Mouse (Mus musculus) intestine, embryonic 16.5 days (tissue): ENCODE measurements at regions not wholly inside any gene's neighbourhood (a gene's known extent, or its start where the extent isn't known, plus 50 kb on each side); places are given as distances from the start of the nearest gene placed in this dataset.

Experiments
- ATAC-seq: fragments of 200-750 bp; cut with Nextera tagmentation; 2 replicates; pipeline ENCODE4 v1.8.0; 2017; ENCODE audit warnings: moderate TSS enrichment, moderate library complexity
- H3K27ac ChIP-seq: fragments of 300-500 bp; sonication (generic); 2 replicates; pipeline ENCODE4 v1.5.1; 2014; ENCODE audit warnings: mild to moderate bottlenecking, low read length
- H3K27me3 ChIP-seq: fragments of 300-500 bp; sonication (generic); replicated peaks from 2 replicates; pipeline ENCODE4 v1.6.1; 2014; ENCODE audit warnings: low read length, control low read depth, mixed read lengths; ENCODE audit not compliant: control insufficient read depth, insufficient read depth
- H3K36me3 ChIP-seq: fragments of 300-500 bp; sonication (generic); 2 replicates; pipeline ENCODE4 v1.6.1; 2014; ENCODE audit warnings: low read length, control low read depth; ENCODE audit not compliant: control insufficient read depth, insufficient read depth
- H3K4me1 ChIP-seq: fragments of 300-500 bp; sonication (generic); 2 replicates; pipeline ENCODE4 v1.6.1; 2014; ENCODE audit warnings: low read length, control low read depth, mixed read lengths; ENCODE audit not compliant: control insufficient read depth, insufficient read depth
- H3K4me2 ChIP-seq: fragments of 300-500 bp; sonication (generic); 2 replicates; pipeline ENCODE4 v1.6.1; 2014; ENCODE audit warnings: low read depth, low read length, control low read depth
- H3K4me3 ChIP-seq: fragments of 300-500 bp; sonication (generic); 2 replicates; pipeline ENCODE4 v1.5.1; 2014; ENCODE audit warnings: mild to moderate bottlenecking, low read length
- H3K9ac ChIP-seq: fragments of 300-500 bp; sonication (generic); 2 replicates; pipeline ENCODE4 v1.6.1; 2014; ENCODE audit warnings: low read depth, low read length
- H3K9me3 ChIP-seq: fragments of 300-500 bp; sonication (generic); 2 replicates; pipeline ENCODE4 v1.6.1; 2016; ENCODE audit warnings: low read length, control low read depth; ENCODE audit not compliant: control insufficient read depth
- WGBS: fragments of 180-500 bp; shearing (Covaris S2); extraction: QIAGEN DNeasy Blood & Tissue Kit; methylation state at CpG from one replicate; pipeline ENCODE4 v1.1.7; 2014; 5-methylcytosine and 5-hydroxymethylcytosine counted together

DNA sequence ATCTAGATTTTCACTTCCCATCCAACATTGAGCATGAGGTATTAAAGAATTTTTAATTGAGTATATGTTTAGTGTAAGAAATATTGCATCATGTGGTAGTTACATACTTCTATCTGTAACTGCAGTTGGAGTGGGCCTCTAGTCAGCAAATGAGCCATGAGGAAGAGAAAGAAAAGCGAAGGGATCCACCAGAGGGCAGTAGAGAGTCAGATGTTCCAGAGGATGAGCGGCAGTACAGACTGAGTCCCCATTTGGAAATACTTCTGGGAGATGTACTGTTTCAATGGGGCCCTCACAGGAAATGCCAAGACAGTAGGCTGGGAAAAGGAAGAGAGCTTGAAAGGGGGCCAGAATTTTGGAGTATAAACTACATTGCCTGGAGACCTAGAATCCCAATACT is 221.2 kb downstream of the Myh15 start:
- H3K27me3 ChIP-seq, result no peaks in the 10 kb centered on the region
- no peaks in the 10 kb centered on the region for H3K9me3 ChIP-seq
- no peak for ATAC-seq
- WGBS, result 9% methylated on average over 2 of the region's 2 CpGs
- H3K4me1 ChIP-seq, result no peaks in the 10 kb centered on the region
- no peak overlapping the region for H3K4me2 ChIP-seq
- H3K36me3 ChIP-seq, result no peaks in the 10 kb centered on the region
- no peak overlapping the region for H3K9ac ChIP-seq
- H3K27ac ChIP-seq, result no peak overlapping the region
- no peak overlapping the region for H3K4me3 ChIP-seq

DNA sequence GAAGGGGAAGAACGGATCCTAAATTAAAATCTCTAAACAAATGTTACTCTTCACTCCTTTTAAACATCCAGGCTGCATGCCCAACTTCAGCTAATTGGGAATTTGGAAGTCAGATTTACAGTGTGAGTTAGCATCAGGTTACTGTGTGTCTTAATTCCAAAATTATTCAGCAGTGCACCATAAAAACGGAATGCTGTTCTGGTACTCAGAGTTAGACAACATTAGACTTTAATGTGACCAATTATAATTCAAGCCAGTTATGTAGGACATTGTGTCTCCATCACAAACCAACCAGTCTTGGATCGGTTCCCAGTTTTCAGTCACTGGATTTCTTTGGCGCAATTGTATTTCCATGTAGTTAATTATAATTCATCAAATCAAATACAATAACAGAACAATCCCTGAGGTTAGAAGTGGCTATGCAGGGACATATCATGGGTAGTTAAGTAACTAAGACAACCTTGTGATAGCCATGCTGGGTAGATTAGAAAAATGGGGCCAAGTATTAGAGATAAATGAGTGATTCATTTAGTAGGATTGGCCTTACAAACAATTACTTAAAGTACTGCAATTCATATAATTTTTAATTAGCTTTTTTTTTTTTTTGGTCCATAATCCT is 230.9 kb downstream of the Myh15 start:
- no peak overlapping the region for H3K4me2 ChIP-seq
- no peak overlapping the region for H3K4me3 ChIP-seq
- ATAC-seq, result no peak
- H3K4me1 ChIP-seq, result no peaks in the 10 kb centered on the region
- H3K36me3 ChIP-seq, result no peaks in the 10 kb centered on the region
- WGBS, result 68% methylated on average over 4 of the region's 4 CpGs
- no peak overlapping the region for H3K9ac ChIP-seq
- H3K27ac ChIP-seq, result no peak overlapping the region
- H3K27me3 ChIP-seq, result no peaks in the 10 kb centered on the region
- no peaks in the 10 kb centered on the region for H3K9me3 ChIP-seq

DNA sequence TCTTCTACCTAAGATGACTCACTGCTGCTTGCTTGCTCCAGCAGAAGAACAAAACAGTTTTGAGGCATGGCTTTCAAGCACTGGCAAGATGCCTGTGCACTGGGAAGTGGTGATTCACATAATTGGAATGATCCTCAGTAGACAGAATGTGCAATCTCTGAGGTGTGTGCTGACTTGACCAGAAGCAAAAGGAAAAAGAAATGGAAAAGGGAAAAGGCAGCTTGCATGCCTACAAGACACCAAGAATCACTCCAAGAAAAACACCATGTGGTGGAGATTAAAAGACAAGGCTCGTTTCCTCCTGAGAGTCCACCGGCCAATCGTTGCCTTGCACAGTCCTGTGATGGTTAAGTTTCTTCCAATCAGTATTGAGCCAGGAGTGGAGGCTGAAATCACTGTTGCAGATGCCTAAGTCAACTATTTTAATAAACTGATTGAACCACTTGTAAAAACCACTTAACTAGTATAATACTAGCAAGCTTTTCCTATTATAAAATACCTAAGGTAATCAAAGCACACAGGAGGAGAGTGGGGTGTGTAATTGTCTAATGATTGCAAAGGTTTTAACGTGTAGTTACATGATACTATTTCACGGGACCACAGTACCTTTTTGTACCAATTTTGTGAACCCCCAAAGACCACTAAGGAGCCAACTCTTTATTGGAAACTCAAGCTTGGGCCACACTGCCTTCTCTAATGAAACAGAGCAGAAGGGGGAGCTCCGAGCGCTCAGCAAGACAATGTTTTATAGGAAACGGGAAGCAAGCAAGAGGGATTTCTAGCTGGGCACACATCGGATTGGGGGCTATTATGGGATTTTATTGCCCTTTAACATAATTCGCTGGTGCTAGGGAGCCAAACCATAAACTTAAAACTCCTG is 232.2 kb downstream of the Myh15 start:
- no peak overlapping the region for H3K4me2 ChIP-seq
- no peak overlapping the region for H3K9ac ChIP-seq
- no peak for ATAC-seq
- WGBS, result 76% methylated on average over 10 of the region's 10 CpGs
- no peaks in the 10 kb centered on the region for H3K36me3 ChIP-seq
- no peak overlapping the region for H3K4me3 ChIP-seq
- no peak overlapping the region for H3K27ac ChIP-seq
- no peaks in the 10 kb centered on the region for H3K9me3 ChIP-seq
- no peaks in the 10 kb centered on the region for H3K4me1 ChIP-seq
- no peaks in the 10 kb centered on the region for H3K27me3 ChIP-seq

DNA sequence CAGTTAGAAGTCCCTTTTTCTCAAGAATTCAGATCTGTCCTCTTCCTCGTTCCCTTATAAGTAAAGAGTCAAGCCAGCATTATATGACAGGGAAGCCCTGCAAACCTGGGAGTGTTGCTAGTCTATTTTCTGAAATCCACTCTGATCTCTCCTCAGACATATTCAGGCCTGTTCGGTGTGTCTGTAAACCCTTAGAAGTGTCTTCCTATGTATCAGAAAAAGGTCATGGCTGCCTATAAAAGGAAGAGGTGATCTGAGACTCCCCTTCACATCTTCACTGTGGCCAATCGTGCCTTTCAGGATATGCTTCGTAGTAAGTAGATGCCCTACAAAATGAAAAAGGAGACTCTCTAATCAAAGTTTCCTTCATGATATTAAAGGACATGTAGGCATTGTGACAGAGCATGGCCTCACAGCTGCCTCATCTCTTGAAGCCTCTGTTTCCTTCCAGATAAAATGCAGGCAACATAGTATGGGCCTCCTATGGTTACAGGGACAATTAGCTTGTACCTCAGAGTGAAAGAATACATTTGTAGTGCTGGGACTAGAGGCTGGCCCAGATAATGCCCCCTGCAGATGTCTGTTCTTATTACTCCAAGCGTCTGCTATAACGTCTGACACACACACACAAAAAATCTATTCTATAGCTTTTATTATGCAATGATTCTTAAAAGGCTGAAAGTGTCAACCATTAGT is 246.5 kb downstream of the Myh15 start:
- Histone ChIP-seq H3K4me2 (no peak overlapping the region), H3K27me3 (no peaks in the 10 kb centered on the region), H3K9ac (no peak overlapping the region), H3K4me3 (no peak overlapping the region), H3K27ac (no peak overlapping the region), H3K9me3 (no peaks in the 10 kb centered on the region), H3K4me1 (no peaks in the 10 kb centered on the region), H3K36me3 (no peaks in the 10 kb centered on the region)
- ATAC-seq, result no peak
- WGBS, result 88% methylated on average over 6 of the region's 6 CpGs

DNA sequence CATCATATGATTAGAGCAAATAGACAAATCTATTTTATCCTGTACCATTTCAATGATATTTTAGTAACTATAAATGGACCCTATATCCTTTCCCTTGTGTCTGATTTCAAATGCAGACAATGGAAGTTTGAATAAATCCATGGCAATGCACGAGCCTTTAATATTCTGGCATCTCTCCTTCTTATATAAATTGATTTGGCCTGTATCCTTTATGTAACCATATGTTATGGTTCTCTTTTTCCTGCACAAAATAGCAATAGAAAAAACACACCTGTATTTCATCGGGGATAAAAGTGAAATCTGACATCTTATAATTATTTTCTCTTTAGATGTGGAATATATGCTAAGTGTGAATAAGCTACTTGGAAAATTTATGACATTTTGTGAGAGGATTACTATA is 247.1 kb downstream of the Myh15 start:
- Histone ChIP-seq H3K27ac (no peak overlapping the region), H3K4me1 (no peaks in the 10 kb centered on the region), H3K9me3 (no peaks in the 10 kb centered on the region), H3K9ac (no peak overlapping the region), H3K27me3 (no peaks in the 10 kb centered on the region), H3K4me2 (no peak overlapping the region), H3K4me3 (no peak overlapping the region), H3K36me3 (no peaks in the 10 kb centered on the region)
- ATAC-seq, result no peak
- WGBS, result 80% methylated on average over 2 of the region's 2 CpGs

DNA sequence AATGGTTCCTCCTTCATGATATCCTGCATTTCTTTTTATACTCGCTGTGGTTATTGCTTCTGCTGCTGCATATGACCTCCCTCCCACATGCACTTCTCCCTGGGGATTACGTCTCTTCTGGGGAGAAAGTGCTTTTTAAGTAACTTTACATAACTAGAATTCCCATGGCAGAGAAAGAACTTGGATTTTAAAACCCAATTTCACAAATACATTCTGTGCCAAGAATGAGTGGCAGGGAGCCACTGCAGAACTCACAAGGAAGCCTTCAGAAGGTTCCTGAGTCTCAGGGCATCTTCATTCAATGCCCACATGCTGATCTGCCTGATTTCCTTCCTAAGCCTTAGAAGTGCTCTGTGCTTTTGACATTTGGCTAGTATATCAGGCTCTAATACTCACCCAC is 259.8 kb downstream of the Myh15 start:
- no peaks in the 10 kb centered on the region for H3K4me1 ChIP-seq
- H3K36me3 ChIP-seq, result no peaks in the 10 kb centered on the region
- H3K27ac ChIP-seq, result no peak overlapping the region
- 85% methylated on average over 2 of the region's 2 CpGs for WGBS
- no peak overlapping the region for H3K4me3 ChIP-seq
- H3K9ac ChIP-seq, result no peak overlapping the region
- no peak overlapping the region for H3K4me2 ChIP-seq
- no peaks in the 10 kb centered on the region for H3K27me3 ChIP-seq
- H3K9me3 ChIP-seq, result no peaks in the 10 kb centered on the region
- no peak for ATAC-seq

DNA sequence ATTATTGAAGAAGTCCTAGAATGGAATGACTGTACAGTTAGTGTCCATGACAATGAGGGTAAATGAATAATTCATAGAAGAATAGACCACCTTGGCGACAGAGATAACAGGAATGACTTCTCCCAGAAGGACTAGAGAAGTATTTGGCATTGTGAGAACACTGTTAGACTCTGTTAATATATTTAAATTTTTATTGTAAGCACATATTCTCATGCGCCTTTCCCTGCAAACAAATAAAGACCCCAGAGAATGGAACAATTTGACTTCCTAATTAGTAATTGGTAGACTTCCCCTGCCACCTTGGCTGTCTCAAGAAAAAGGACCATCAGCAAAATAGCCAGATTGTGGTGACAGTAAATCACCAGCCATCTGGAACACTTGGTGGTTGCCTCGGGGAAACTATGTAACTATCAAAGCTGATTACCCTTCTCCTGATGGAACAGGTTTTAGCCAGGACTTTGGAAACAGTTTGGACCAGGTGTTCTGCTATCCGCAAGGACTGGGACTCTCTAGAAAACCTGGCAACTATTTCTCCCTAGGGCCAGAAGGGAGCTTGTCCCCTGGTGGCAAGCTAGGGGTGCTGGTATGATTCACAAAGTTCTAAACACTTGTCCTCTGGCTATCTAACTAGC is 261.9 kb downstream of the Myh15 start:
- Histone ChIP-seq H3K27ac (no peak overlapping the region), H3K36me3 (no peaks in the 10 kb centered on the region), H3K9me3 (no peaks in the 10 kb centered on the region), H3K9ac (no peak overlapping the region), H3K4me1 (no peaks in the 10 kb centered on the region), H3K4me2 (no peak overlapping the region), H3K27me3 (no peaks in the 10 kb centered on the region), H3K4me3 (no peak overlapping the region)
- no peak for ATAC-seq
- 76% methylated on average over 4 of the region's 4 CpGs for WGBS

DNA sequence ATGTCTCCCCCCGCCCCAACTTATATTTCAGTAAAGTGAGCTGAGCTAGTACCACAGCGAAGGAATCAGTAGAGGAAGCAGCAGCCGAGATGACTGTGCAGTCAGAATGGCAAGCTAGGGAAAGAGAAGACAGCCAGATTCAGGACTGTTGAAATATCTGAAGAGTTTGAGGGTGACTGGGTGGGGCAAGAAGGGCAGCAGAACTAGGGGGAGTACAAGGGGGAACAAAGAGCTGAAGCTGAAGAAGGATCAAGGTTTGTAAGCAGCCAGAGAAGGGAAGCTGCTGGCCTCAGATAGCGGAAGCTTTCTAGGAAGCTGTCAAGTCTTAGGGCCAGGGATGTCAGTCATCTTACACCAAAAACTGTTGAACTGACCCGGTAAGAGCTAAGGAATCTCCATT is 262.5 kb downstream of the Myh15 start:
- H3K27me3 ChIP-seq, result no peaks in the 10 kb centered on the region
- H3K4me1 ChIP-seq, result no peaks in the 10 kb centered on the region
- H3K36me3 ChIP-seq, result no peaks in the 10 kb centered on the region
- no peak overlapping the region for H3K27ac ChIP-seq
- H3K4me2 ChIP-seq, result no peak overlapping the region
- WGBS, result 73% methylated on average over 5 of the region's 5 CpGs
- no peak overlapping the region for H3K4me3 ChIP-seq
- ATAC-seq, result no peak
- H3K9me3 ChIP-seq, result no peaks in the 10 kb centered on the region
- no peak overlapping the region for H3K9ac ChIP-seq

DNA sequence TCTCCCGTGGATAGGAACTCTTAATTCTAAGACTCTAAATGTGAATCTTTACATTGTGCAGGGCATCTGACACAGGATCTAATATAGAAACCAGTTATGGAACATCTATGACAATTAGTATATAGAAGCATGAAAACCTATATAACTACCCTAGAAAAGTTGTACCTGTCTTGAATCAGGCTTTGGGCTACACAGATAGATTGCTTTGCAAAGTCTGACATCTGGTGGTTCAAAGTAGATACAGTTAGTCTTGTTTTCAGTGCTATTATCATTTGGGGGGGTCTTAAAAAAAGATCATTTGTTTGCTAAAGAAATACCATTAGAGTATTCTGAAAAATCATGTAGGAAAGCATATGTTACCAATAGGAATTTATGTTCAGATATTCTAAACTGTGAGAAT is 264.7 kb downstream of the Myh15 start:
- H3K27ac ChIP-seq, result no peak overlapping the region
- no peaks in the 10 kb centered on the region for H3K27me3 ChIP-seq
- 90% methylated on average over 1 of the region's 1 CpGs for WGBS
- ATAC-seq, result no peak
- no peak overlapping the region for H3K4me2 ChIP-seq
- H3K36me3 ChIP-seq, result no peaks in the 10 kb centered on the region
- no peak overlapping the region for H3K9ac ChIP-seq
- H3K4me3 ChIP-seq, result no peak overlapping the region
- no peaks in the 10 kb centered on the region for H3K9me3 ChIP-seq
- no peaks in the 10 kb centered on the region for H3K4me1 ChIP-seq
